Mouse (Mus musculus) kidney, adult 2 months (tissue): Measurements from ENCODE around the gene Ralgapa2.

Experiments
- CTCF ChIP-seq: fragments of 200-500 bp; conservative IDR thresholded peaks from 2 replicates; pipeline ENCODE4 v1.5.1; 2011; ENCODE audit warnings: low read depth, mild to moderate bottlenecking, control low read depth, low read length, moderate library complexity, mixed read lengths; ENCODE audit not compliant: insufficient read depth, insufficient read length
- POLR2A ChIP-seq: fragments of 200-500 bp; IDR thresholded peaks from one replicate; pipeline ENCODE4 v1.6.1; 2011; ENCODE audit warnings: low read depth, low read length, control low read depth

- TF ChIP-seq POLR2A, result no peak
- no peak for TF ChIP-seq CTCF
Measured at GRCm38 (mm10) chr2:146281346-146281745, 230.8 kb downstream of the Ralgapa2 start.
